Mouse (Mus musculus): ENCODE measurements around the gene Prss33. TPM values are rescaled to one million over a fixed set of nuclear protein-coding genes. Genes with fewer than 3 reads are reported as not detected.

Gene Prss33
- polyA plus RNA-seq, 2 experiments: 0.14 TPM; not detected in 1

DNA sequence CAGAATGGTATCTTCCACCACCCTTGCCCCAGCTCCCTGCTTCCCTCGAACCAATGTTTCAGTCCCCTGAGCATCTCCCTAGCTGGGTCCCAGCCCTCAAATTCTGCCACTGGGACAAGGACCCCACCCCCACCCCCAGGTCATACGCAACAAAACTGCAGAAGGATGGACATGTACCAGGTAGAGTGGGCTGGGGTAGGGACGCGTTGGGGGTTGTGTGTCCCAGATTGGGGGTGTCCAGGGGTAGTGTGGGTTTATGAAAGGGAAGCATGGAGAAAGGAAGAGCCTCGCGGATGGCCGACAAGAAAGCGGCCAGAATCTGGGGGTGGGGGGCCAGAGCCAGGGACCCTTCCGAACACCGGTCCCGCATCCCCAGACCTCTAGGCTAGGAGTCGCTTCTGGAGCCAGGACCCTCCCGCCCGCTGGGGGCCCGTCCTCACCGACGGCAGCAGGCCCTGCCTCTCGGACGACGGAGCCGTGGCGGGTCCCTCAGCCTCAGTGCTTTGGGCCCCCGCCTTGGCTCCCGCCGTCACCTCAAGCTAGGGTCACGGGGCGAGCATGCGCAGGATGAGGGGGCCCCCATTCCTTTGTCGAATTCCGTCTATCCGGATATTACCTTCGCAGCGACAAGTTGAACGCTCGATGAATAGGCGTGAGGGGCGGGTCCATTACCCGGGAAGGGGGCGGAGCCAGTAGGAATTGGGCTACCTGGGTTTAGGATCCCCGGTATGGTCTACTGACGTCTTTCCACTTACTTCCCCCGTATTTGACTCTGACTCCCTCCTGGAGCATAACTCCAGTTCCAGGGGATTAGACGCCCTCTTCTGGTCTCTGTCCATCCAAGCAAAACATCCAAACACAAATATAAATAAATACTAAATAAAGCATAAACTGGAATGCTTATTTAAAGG lies 50.0 kb downstream of the Prss33 start, which contains the start of gene Flywch2:
TSS of gene Flywch2 (minus strand) at position 521 of the 911 bp plus-strand sequence.
- Histone ChIP-seq H3K4me3 (replicated peaks; ENCODE audit: low read length) (peak within 1 kb of the TSS; percentile 67), H3K27ac (replicated peaks; ENCODE audit: low read depth, low read length) (peak within 1 kb of the TSS; percentile 48), H3K9me3 (ENCODE audit: control insufficient read depth, low read length) (no peaks in the 10 kb centered on the region), H3K4me2 (replicated peaks; ENCODE audit: low read depth, low read length, severe bottlenecking) (peak within 1 kb of the TSS; percentile 78), H3K9ac (ENCODE audit: low read depth, low read length, severe bottlenecking) (peak within 1 kb of the TSS; percentile 75), H3K4me1 (ENCODE audit: control insufficient read depth, insufficient read depth, low read length) (peaks cover 15% of the 10 kb centered on the region), H3K27me3 (ENCODE audit: control insufficient read depth, insufficient read depth, low read length) (no peaks in the 10 kb centered on the region), H3K36me3 (ENCODE audit: control insufficient read depth, insufficient read depth, low read length) (no peaks in the 10 kb centered on the region)
- WGBS: 3% methylated on average over 43 of the region's 43 CpGs
- ATAC-seq (ENCODE audit: low FRiP score, low read depth) (peak; percentile 86), DNase-seq (ENCODE audit: low spot score) (peak; percentile 86)
- TF ChIP-seq POLR2A (IDR thresholded peaks at IDR 0.05; ENCODE audit: borderline replicate concordance, extremely low read depth, insufficient read depth, insufficient read length): no peak

DNA sequence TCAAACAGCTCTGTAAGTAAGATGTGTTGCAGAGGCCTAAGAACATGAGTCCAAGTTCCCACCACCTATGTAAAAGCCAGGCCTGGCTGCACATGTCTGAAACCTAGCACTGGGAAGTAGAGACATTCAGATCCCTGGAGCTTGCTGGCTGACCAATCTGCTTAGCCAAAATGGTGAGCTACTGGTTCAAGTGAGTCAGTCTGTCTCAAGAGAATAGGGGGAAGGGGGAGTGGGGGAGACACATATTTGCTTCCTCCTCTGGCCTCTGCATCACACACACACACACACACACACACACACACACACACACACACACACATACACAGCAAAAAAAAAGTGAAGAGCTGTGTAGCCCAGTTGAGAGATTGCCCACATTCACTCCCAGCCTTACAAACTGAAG lies 52.5 kb downstream of the Prss33 start:
- ATAC-seq (ENCODE audit: low FRiP score, low read depth): no peak

More for the DNA sequence above, 52.5 kb downstream of the Prss33 start:
- no peaks in the 10 kb centered on the region for H3K36me3 ChIP-seq (ENCODE audit: control insufficient read depth, insufficient read depth, low read length)
- no peak overlapping the region for H3K4me2 ChIP-seq (replicated peaks; ENCODE audit: low read depth, low read length, severe bottlenecking)
- H3K9ac ChIP-seq (ENCODE audit: low read depth, low read length, severe bottlenecking): no peak overlapping the region
- H3K4me3 ChIP-seq (replicated peaks; ENCODE audit: low read length): no peak overlapping the region
- no peak overlapping the region for H3K27ac ChIP-seq (replicated peaks; ENCODE audit: low read depth, low read length)
- no peak for DNase-seq (ENCODE audit: low spot score)
- H3K27me3 ChIP-seq (ENCODE audit: control insufficient read depth, insufficient read depth, low read length): no peaks in the 10 kb centered on the region
- peaks cover 7% of the 10 kb centered on the region; the same call in 1 of the 2 replicates for H3K4me1 ChIP-seq (ENCODE audit: control insufficient read depth, insufficient read depth, low read length)
- no peak for TF ChIP-seq POLR2A (IDR thresholded peaks at IDR 0.05; ENCODE audit: borderline replicate concordance, extremely low read depth, insufficient read depth, insufficient read length)
- no peaks in the 10 kb centered on the region for H3K9me3 ChIP-seq (ENCODE audit: control insufficient read depth, low read length)

Small RNA genes lying within 50 kb of the gene (microRNA-seq; reads per million reads assigned to microRNA genes)
- not detected for gene Mir5125

Other genes starting within 250 kb of the Prss33 start
- gene Zfp13, start 236.6 kb downstream of the Prss33 start, polyA plus RNA-seq (2012; rRNA removed): 27.6 and 33.8 TPM in 2 replicates
- 16.2 and 16.3 TPM in 2 replicates for gene Zfp13, start 236.6 kb downstream of the Prss33 start, polyA plus RNA-seq (2014; fragmentation: Nextera tagmentation; extraction: Ambion mirVana)
- 0.63 and 1.00 TPM in 2 replicates for gene Zscan10, start 235.2 kb downstream of the Prss33 start, polyA plus RNA-seq (2012; rRNA removed)
- 0.33 TPM in 1 of 2 replicates, not detected in the other for gene Zscan10, start 235.2 kb downstream of the Prss33 start, polyA plus RNA-seq (2014; fragmentation: Nextera tagmentation; extraction: Ambion mirVana)
- 1.0 and 1.4 TPM in 2 replicates for gene Mmp25, start 190.8 kb downstream of the Prss33 start, polyA plus RNA-seq (2012; rRNA removed)
- 0.76 and 0.80 TPM in 2 replicates for gene Mmp25, start 190.8 kb downstream of the Prss33 start, polyA plus RNA-seq (2014; fragmentation: Nextera tagmentation; extraction: Ambion mirVana)
- gene Bicdl2, start 175.6 kb downstream of the Prss33 start, polyA plus RNA-seq (2012; rRNA removed): 1.6 and 2.8 TPM in 2 replicates
- gene Bicdl2, start 175.6 kb downstream of the Prss33 start, polyA plus RNA-seq (2014; fragmentation: Nextera tagmentation; extraction: Ambion mirVana): 5.1 and 5.8 TPM in 2 replicates
- gene Hcfc1r1, start 162.5 kb downstream of the Prss33 start, polyA plus RNA-seq (2012; rRNA removed): 63.4 and 73.3 TPM in 2 replicates
- 85.3 and 85.4 TPM in 2 replicates for gene Hcfc1r1, start 162.5 kb downstream of the Prss33 start, polyA plus RNA-seq (2014; fragmentation: Nextera tagmentation; extraction: Ambion mirVana)
- gene Thoc6, start 162.2 kb downstream of the Prss33 start, polyA plus RNA-seq (2012; rRNA removed): 45.5 and 51.2 TPM in 2 replicates
- gene Thoc6, start 162.2 kb downstream of the Prss33 start, polyA plus RNA-seq (2014; fragmentation: Nextera tagmentation; extraction: Ambion mirVana): 41.8 and 44.2 TPM in 2 replicates
- gene Tnfrsf12a, start 158.6 kb downstream of the Prss33 start, polyA plus RNA-seq (2012; rRNA removed): 13.6 and 16.1 TPM in 2 replicates
- gene Tnfrsf12a, start 158.6 kb downstream of the Prss33 start, polyA plus RNA-seq (2014; fragmentation: Nextera tagmentation; extraction: Ambion mirVana): 20.3 and 24.0 TPM in 2 replicates
- gene Cldn6, start 156.8 kb downstream of the Prss33 start, polyA plus RNA-seq (2012; rRNA removed): 13.6 and 14.0 TPM in 2 replicates
- gene Cldn6, start 156.8 kb downstream of the Prss33 start, polyA plus RNA-seq (2014; fragmentation: Nextera tagmentation; extraction: Ambion mirVana): 11.3 and 14.7 TPM in 2 replicates
- gene Cldn9, start 152.0 kb downstream of the Prss33 start, polyA plus RNA-seq (2012; rRNA removed): 4.0 and 5.1 TPM in 2 replicates
- 5.9 and 9.6 TPM in 2 replicates for gene Cldn9, start 152.0 kb downstream of the Prss33 start, polyA plus RNA-seq (2014; fragmentation: Nextera tagmentation; extraction: Ambion mirVana)
- 4.4 and 4.6 TPM in 2 replicates for gene 1520401A03Rik, start 113.3 kb downstream of the Prss33 start, polyA plus RNA-seq (2012; rRNA removed)
- gene 1520401A03Rik, start 113.3 kb downstream of the Prss33 start, polyA plus RNA-seq (2014; fragmentation: Nextera tagmentation; extraction: Ambion mirVana): 1.6 and 2.1 TPM in 2 replicates
- gene Pkmyt1, start 109.7 kb downstream of the Prss33 start, polyA plus RNA-seq (2012; rRNA removed): 81.7 and 105 TPM in 2 replicates
- gene Pkmyt1, start 109.7 kb downstream of the Prss33 start, polyA plus RNA-seq (2014; fragmentation: Nextera tagmentation; extraction: Ambion mirVana): 46.4 and 47.5 TPM in 2 replicates
- 9.7 and 13.4 TPM in 2 replicates for gene Paqr4, start 95.2 kb downstream of the Prss33 start, polyA plus RNA-seq (2012; rRNA removed)
- gene Paqr4, start 95.2 kb downstream of the Prss33 start, polyA plus RNA-seq (2014; fragmentation: Nextera tagmentation; extraction: Ambion mirVana): 15.7 and 17.3 TPM in 2 replicates
- 40.1 and 50.6 TPM in 2 replicates for gene Kremen2, start 90.2 kb downstream of the Prss33 start, polyA plus RNA-seq (2012; rRNA removed)
- gene Kremen2, start 90.2 kb downstream of the Prss33 start, polyA plus RNA-seq (2014; fragmentation: Nextera tagmentation; extraction: Ambion mirVana): 42.4 and 42.6 TPM in 2 replicates
- gene Flywch1, start 64.5 kb downstream of the Prss33 start, polyA plus RNA-seq (2012; rRNA removed): 47.1 and 58.5 TPM in 2 replicates
- gene Flywch1, start 64.5 kb downstream of the Prss33 start, polyA plus RNA-seq (2014; fragmentation: Nextera tagmentation; extraction: Ambion mirVana): 66.2 and 74.8 TPM in 2 replicates
- 46.3 and 50.8 TPM in 2 replicates for gene Flywch2, start 50.0 kb downstream of the Prss33 start, polyA plus RNA-seq (2012; rRNA removed)
- gene Flywch2, start 50.0 kb downstream of the Prss33 start, polyA plus RNA-seq (2014; fragmentation: Nextera tagmentation; extraction: Ambion mirVana): 41.2 and 47.5 TPM in 2 replicates
- 654 and 850 TPM in 2 replicates for gene Srrm2, start 45.5 kb downstream of the Prss33 start, polyA plus RNA-seq (2012; rRNA removed)
- gene Srrm2, start 45.5 kb downstream of the Prss33 start, polyA plus RNA-seq (2014; fragmentation: Nextera tagmentation; extraction: Ambion mirVana): 406 and 466 TPM in 2 replicates
- 739 and 935 TPM in 2 replicates for gene Elob, start 6.9 kb downstream of the Prss33 start, polyA plus RNA-seq (2012; rRNA removed)
- gene Elob, start 6.9 kb downstream of the Prss33 start, polyA plus RNA-seq (2014; fragmentation: Nextera tagmentation; extraction: Ambion mirVana): 1,204 and 1,221 TPM in 2 replicates
- gene Prss32, start 7.8 kb upstream of the Prss33 start, polyA plus RNA-seq (2012; rRNA removed): 0.06 TPM in 1 of 2 replicates, not detected in the other
- not detected in 2 replicates for gene Prss32, start 7.8 kb upstream of the Prss33 start, polyA plus RNA-seq (2014; fragmentation: Nextera tagmentation; extraction: Ambion mirVana)
- 1.6 and 2.1 TPM in 2 replicates for gene Prss41, start 8.1 kb upstream of the Prss33 start, polyA plus RNA-seq (2012; rRNA removed)
- gene Prss41, start 8.1 kb upstream of the Prss33 start, polyA plus RNA-seq (2014; fragmentation: Nextera tagmentation; extraction: Ambion mirVana): 0.28 and 0.78 TPM in 2 replicates
- not detected in 2 replicates for gene Prss21, start 32.0 kb upstream of the Prss33 start, polyA plus RNA-seq (2012; rRNA removed)
- not detected in 2 replicates for gene Prss21, start 32.0 kb upstream of the Prss33 start, polyA plus RNA-seq (2014; fragmentation: Nextera tagmentation; extraction: Ambion mirVana)
- not detected in 2 replicates for gene Dcpp1, start 44.8 kb upstream of the Prss33 start, polyA plus RNA-seq (2012; rRNA removed)
- not detected in 2 replicates for gene Dcpp1, start 44.8 kb upstream of the Prss33 start, polyA plus RNA-seq (2014; fragmentation: Nextera tagmentation; extraction: Ambion mirVana)
- gene Dcpp2, start 44.8 kb upstream of the Prss33 start, polyA plus RNA-seq (2012; rRNA removed): not detected in 2 replicates
- gene Dcpp2, start 44.8 kb upstream of the Prss33 start, polyA plus RNA-seq (2014; fragmentation: Nextera tagmentation; extraction: Ambion mirVana): not detected in 2 replicates
- gene Dcpp3, start 81.4 kb upstream of the Prss33 start, polyA plus RNA-seq (2012; rRNA removed): not detected in 2 replicates
- gene Dcpp3, start 81.4 kb upstream of the Prss33 start, polyA plus RNA-seq (2014; fragmentation: Nextera tagmentation; extraction: Ambion mirVana): not detected in 2 replicates
- gene Sbp, start 105.6 kb upstream of the Prss33 start, polyA plus RNA-seq (2012; rRNA removed): not detected in 2 replicates
- not detected in 2 replicates for gene Sbp, start 105.6 kb upstream of the Prss33 start, polyA plus RNA-seq (2014; fragmentation: Nextera tagmentation; extraction: Ambion mirVana)
- 0.24 TPM in 1 of 2 replicates, not detected in the other for gene Sbpl, start 119.2 kb upstream of the Prss33 start, polyA plus RNA-seq (2012; rRNA removed)
- not detected in 2 replicates for gene Sbpl, start 119.2 kb upstream of the Prss33 start, polyA plus RNA-seq (2014; fragmentation: Nextera tagmentation; extraction: Ambion mirVana)
- 0.06 TPM in 1 of 2 replicates, not detected in the other for gene Prss30, start 144.5 kb upstream of the Prss33 start, polyA plus RNA-seq (2012; rRNA removed)
- not detected in 2 replicates for gene Prss30, start 144.5 kb upstream of the Prss33 start, polyA plus RNA-seq (2014; fragmentation: Nextera tagmentation; extraction: Ambion mirVana)
- 0.54 and 0.72 TPM in 2 replicates for gene Prss22, start 162.0 kb upstream of the Prss33 start, polyA plus RNA-seq (2012; rRNA removed)
- 0.44 and 0.51 TPM in 2 replicates for gene Prss22, start 162.0 kb upstream of the Prss33 start, polyA plus RNA-seq (2014; fragmentation: Nextera tagmentation; extraction: Ambion mirVana)
- gene Prss27, start 202.1 kb upstream of the Prss33 start, polyA plus RNA-seq (2012; rRNA removed): 0.82 and 1.4 TPM in 2 replicates
- 1.5 TPM in 2 replicates for gene Prss27, start 202.1 kb upstream of the Prss33 start, polyA plus RNA-seq (2014; fragmentation: Nextera tagmentation; extraction: Ambion mirVana)
- 60.2 and 72.4 TPM in 2 replicates for gene Kctd5, start 237.4 kb upstream of the Prss33 start, polyA plus RNA-seq (2012; rRNA removed)
- gene Kctd5, start 237.4 kb upstream of the Prss33 start, polyA plus RNA-seq (2014; fragmentation: Nextera tagmentation; extraction: Ambion mirVana): 57.8 and 63.5 TPM in 2 replicates

All from limb, embryonic 14.5 days (tissue).